Mouse (Mus musculus) intestine, postnatal 0 days (tissue): ENCODE results near the gene Tmem44. TPM values are rescaled to one million over a fixed set of nuclear protein-coding genes. Genes with fewer than 3 reads are reported as not detected.

Experiments
- ATAC-seq: fragments of 200-750 bp; cut with Nextera tagmentation; 2 replicates; pipeline ENCODE4 v1.8.0; 2017; ENCODE audit warnings: mild to moderate bottlenecking, moderate TSS enrichment, moderate library complexity
- H3K27ac ChIP-seq: fragments of 300-500 bp; sonication (generic); 2 replicates; pipeline ENCODE4 v1.5.1; 2014; ENCODE audit warnings: mild to moderate bottlenecking, low read depth, low read length, moderate library complexity
- H3K27me3 ChIP-seq: fragments of 300-500 bp; sonication (generic); replicated peaks from 2 replicates; pipeline ENCODE4 v1.6.1; 2014; ENCODE audit warnings: low read length, mixed read lengths; ENCODE audit not compliant: control insufficient read depth, insufficient read depth
- H3K36me3 ChIP-seq: fragments of 300-500 bp; sonication (generic); 2 replicates; pipeline ENCODE4 v1.6.1; 2014; ENCODE audit warnings: mild to moderate bottlenecking, moderate library complexity; ENCODE audit not compliant: control insufficient read depth, insufficient read depth
- H3K4me1 ChIP-seq: fragments of 300-500 bp; sonication (generic); replicated peaks from 2 replicates; pipeline ENCODE4 v1.6.1; 2014; ENCODE audit warnings: antibody characterized with exemption, low read length, mixed read lengths; ENCODE audit not compliant: control insufficient read depth, insufficient read depth
- H3K4me2 ChIP-seq: fragments of 300-500 bp; sonication (generic); replicated peaks from 2 replicates; pipeline ENCODE4 v1.6.1; 2014; ENCODE audit warnings: low read depth, mild to moderate bottlenecking, moderate library complexity
- H3K4me3 ChIP-seq: fragments of 300-500 bp; sonication (generic); 2 replicates; pipeline ENCODE4 v1.5.1; 2014; ENCODE audit warnings: low read depth, low read length
- H3K9ac ChIP-seq: fragments of 300-500 bp; sonication (generic); 2 replicates; pipeline ENCODE4 v1.6.1; 2014; ENCODE audit warnings: mild to moderate bottlenecking, low read depth, low read length
- H3K9me3 ChIP-seq: fragments of 300-500 bp; sonication (generic); 2 replicates; pipeline ENCODE4 v1.6.1; 2016; ENCODE audit warnings: mixed run types; ENCODE audit not compliant: control insufficient read depth
- CTCF ChIP-seq: sonication (generic); IDR thresholded peaks from 2 replicates; pipeline ENCODE4 v1.5.1; 2016; ENCODE audit warnings: low read depth, mild to moderate bottlenecking, control low read depth, antibody characterized with exemption, moderate library complexity
- WGBS: fragments of 180-500 bp; shearing (Covaris S2); extraction: QIAGEN DNeasy Blood & Tissue Kit; methylation state at CpG from one replicate; pipeline ENCODE4 v1.1.7; 2014; 5-methylcytosine and 5-hydroxymethylcytosine counted together
- polyA plus RNA-seq: library from polyadenylated mRNA; unstranded; fragments of >200 nt; fragmentation: Nextera tagmentation; extraction: Ambion mirVana; gene quantifications from 2 replicates; pipeline ENCODE4 v1.2.1, GENCODE M21; 2015

Gene Tmem44
- polyA plus RNA-seq, 1 experiment from 2014 or later, result 3.1 TPM

DNA sequence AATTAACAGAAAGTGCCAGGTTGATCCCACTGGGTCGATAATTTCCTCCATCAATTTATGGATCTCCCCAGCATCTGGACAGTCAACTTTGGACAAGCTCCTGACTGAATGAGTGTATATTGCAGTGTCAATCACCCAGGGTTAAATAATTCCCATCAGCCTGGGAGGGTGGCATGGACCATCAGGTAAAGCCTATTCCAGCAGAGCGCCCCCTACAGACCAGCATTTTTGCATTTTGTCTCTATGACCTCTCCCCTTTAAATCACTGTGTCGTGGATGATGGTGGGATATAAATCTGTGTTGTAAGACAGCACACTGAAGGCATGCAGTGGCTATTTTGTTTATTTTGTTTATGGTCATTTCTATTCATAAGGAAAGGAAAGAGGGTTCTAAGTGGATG lies 41.3 kb upstream of the Tmem44 start:
- Histone ChIP-seq H3K9ac (no peak overlapping the region), H3K27ac (no peak overlapping the region), H3K4me3 (no peak overlapping the region), H3K36me3 (no peaks in the 10 kb centered on the region), H3K4me1 (no peaks in the 10 kb centered on the region), H3K27me3 (peaks cover 4% of the 10 kb centered on the region; the same call in 1 of the 2 replicates), H3K4me2 (no peak overlapping the region), H3K9me3 (no peaks in the 10 kb centered on the region)
- TF ChIP-seq CTCF, result peak; percentile 41
- ATAC-seq, result no peak
- 51% methylated on average over 3 of the region's 3 CpGs for WGBS

DNA sequence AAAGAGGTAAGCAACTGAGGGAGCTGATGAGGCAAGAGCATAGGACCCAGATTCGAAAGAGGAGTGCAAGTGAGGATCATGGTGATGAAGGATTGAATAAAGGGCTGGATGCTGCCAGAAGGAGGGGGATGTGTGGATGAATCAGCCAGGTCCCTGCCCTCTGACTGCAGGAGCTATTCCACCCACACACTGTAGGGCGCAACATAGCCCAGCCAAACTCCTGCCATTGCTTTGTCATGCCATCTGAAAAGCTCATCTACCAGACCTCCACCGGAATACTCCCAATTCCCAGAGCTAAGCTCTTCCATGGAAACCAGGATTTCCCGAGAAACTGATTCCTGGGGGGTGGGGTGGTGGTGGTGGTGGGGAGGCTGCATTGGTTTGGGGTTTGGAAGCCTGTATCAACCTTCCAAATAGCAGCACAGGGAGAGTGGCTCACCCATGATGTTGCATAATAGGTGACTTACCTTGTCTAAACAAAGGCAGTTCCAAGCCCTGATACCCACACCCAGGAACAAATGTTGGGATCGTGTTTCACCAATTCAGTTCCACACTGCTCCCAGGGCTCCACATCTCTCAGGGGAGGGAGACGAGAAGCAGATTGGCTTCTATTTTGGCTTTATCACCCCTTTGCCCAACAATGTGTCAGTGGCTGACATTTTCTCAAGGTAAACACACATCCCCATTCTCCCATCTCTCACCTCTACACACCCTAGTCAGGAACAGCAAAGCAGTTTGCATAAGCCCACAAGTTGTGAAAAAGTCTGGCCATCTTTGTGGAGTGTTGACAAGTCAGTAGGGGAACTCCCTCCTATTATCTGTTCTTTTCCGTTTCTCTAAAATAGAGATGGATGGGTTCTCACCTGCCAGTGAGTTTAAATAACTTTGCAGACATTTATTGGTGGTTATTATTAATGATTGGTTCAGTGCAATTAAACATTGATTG lies 39.9 kb upstream of the Tmem44 start:
- no peak overlapping the region for H3K27ac ChIP-seq
- no peaks in the 10 kb centered on the region for H3K9me3 ChIP-seq
- ATAC-seq, result no peak
- H3K4me1 ChIP-seq, result 0 out of 2 replicates have a peak, but pooled peaks cover 3% of the 10 kb centered on the region
- 0 out of 2 replicates have a peak, but pooled peaks have one; percentile 3 for TF ChIP-seq CTCF
- no peak overlapping the region for H3K4me2 ChIP-seq
- no peaks in the 10 kb centered on the region for H3K27me3 ChIP-seq
- no peak overlapping the region for H3K4me3 ChIP-seq
- no peak overlapping the region for H3K9ac ChIP-seq
- no peaks in the 10 kb centered on the region; the same call in 1 of the 2 replicates for H3K36me3 ChIP-seq
- WGBS, result 22% methylated on average over 7 of the region's 7 CpGs

- Histone ChIP-seq H3K4me1 (0 out of 2 replicates have a peak, but pooled peaks cover 3% of the 10 kb centered on the region), H3K36me3 (peaks cover 24% of the 10 kb centered on the region), H3K27ac (peak within 1 kb of the TSS; percentile 47; the same call in 1 of the 2 replicates), H3K4me2 (peak within 1 kb of the TSS; percentile 73), H3K27me3 (no peaks in the 10 kb centered on the region), H3K9ac (peak within 1 kb of the TSS; percentile 62), H3K4me3 (peak within 1 kb of the TSS; percentile 68), H3K9me3 (no peaks in the 10 kb centered on the region)
- 2% methylated on average over 35 of the region's 35 CpGs for WGBS
- ATAC-seq, result peak; percentile 93
- TF ChIP-seq CTCF, result peak; percentile 65
Observed at GRCm38 (mm10) chr16:30587494-30588327, 37.1 kb upstream of the Tmem44 start, which contains the start of gene Lsg1. Gene Lsg1 (minus strand): TSS chr16:30587592.

GRCm38 (mm10) chr16:30586935-30587493 lies 36.4 kb upstream of the Tmem44 start:
- peak overlapping the region; percentile 68 for H3K4me3 ChIP-seq
- under 1% methylated on average over 19 of the region's 19 CpGs for WGBS

GRCm38 (mm10) chr16:30580765-30581164 lies 30.1 kb upstream of the Tmem44 start:
- Histone ChIP-seq H3K4me3 (no peak overlapping the region), H3K36me3 (peaks cover 91% of the 10 kb centered on the region), H3K27ac (no peak overlapping the region), H3K27me3 (no peaks in the 10 kb centered on the region), H3K9ac (no peak overlapping the region), H3K4me1 (no peaks in the 10 kb centered on the region), H3K4me2 (no peak overlapping the region), H3K9me3 (no peaks in the 10 kb centered on the region)
- WGBS, result 87% methylated on average over 5 of the region's 5 CpGs
- ATAC-seq, result no peak
- no peak for TF ChIP-seq CTCF

More at GRCm38 (mm10) chr16:30586935-30587493, 36.4 kb upstream of the Tmem44 start:
- H3K27me3 ChIP-seq, result no peaks in the 10 kb centered on the region
- TF ChIP-seq CTCF, result no peak
- H3K36me3 ChIP-seq, result peaks cover 30% of the 10 kb centered on the region
- peak overlapping the region; percentile 62 for H3K9ac ChIP-seq
- ATAC-seq, result no peak; the same call in 1 of the 2 replicates
- H3K9me3 ChIP-seq, result no peaks in the 10 kb centered on the region
- H3K4me1 ChIP-seq, result 0 out of 2 replicates have a peak, but pooled peaks cover 3% of the 10 kb centered on the region
- H3K27ac ChIP-seq, result 0 out of 2 replicates have a peak overlapping the region, but pooled peaks have one; percentile 5
- peak overlapping the region; percentile 73 for H3K4me2 ChIP-seq
